Mouse (Mus musculus) C2C12 (cell line): ENCODE results near the gene Gm9999. TPM values are rescaled to one million over a fixed set of nuclear protein-coding genes. Genes with fewer than 3 reads are reported as not detected.

Experiments used
- H3K27me3 ChIP-seq: one replicate; pipeline ENCODE4 v1.6.1; 2011; ENCODE audit not compliant: control insufficient read depth, insufficient read depth, insufficient read length
- H3K36me3 ChIP-seq: one replicate; pipeline ENCODE4 v1.6.1; 2011; ENCODE audit not compliant: control insufficient read depth, insufficient read depth
- H3K4me3 ChIP-seq: one replicate; pipeline ENCODE4 v1.5.1; 2011; ENCODE audit warnings: mild to moderate bottlenecking, control low read depth; ENCODE audit not compliant: poor library complexity, insufficient read depth, severe bottlenecking
- H3K79me2 ChIP-seq: one replicate; pipeline ENCODE4 v1.6.1; 2011; ENCODE audit not compliant: control insufficient read depth, insufficient read depth
- H3K79me3 ChIP-seq: one replicate; pipeline ENCODE4 v1.6.1; 2011; ENCODE audit warnings: low read depth, control low read depth
- H3ac ChIP-seq: one replicate; pipeline ENCODE3; 2011; ENCODE audit warnings: low read depth; ENCODE audit not compliant: control insufficient read depth, insufficient read length
- CEBPB ChIP-seq: IDR thresholded peaks from one replicate; pipeline ENCODE4 v1.6.1; 2011; ENCODE audit warnings: low read depth, mild to moderate bottlenecking, control low read depth, moderate library complexity
- CTCF ChIP-seq: IDR thresholded peaks from one replicate; pipeline ENCODE4 v1.5.1; 2011; ENCODE audit not compliant: control insufficient read depth, insufficient read depth, insufficient read length
- FOSL1 ChIP-seq: IDR thresholded peaks from one replicate; pipeline ENCODE4 v1.8.0; 2011; ENCODE audit warnings: mild to moderate bottlenecking, low read length; ENCODE audit not compliant: poor library complexity, insufficient read depth, severe bottlenecking
- MAX ChIP-seq: IDR thresholded peaks from one replicate; pipeline ENCODE4 v1.6.1; 2011; ENCODE audit warnings: mild to moderate bottlenecking, control low read depth
- MYOD1 ChIP-seq: IDR thresholded peaks from one replicate; pipeline ENCODE4 v1.6.1; 2011; ENCODE audit warnings: low read depth; ENCODE audit not compliant: control insufficient read depth, insufficient read length
- MYOG ChIP-seq: IDR thresholded peaks from one replicate; pipeline ENCODE4 v1.6.1; 2011; ENCODE audit not compliant: control insufficient read depth, insufficient read length; ENCODE audit errors: extremely low read depth
- USF1 ChIP-seq: IDR thresholded peaks from one replicate; pipeline ENCODE4 v1.6.1; 2011; ENCODE audit warnings: low read depth, mild to moderate bottlenecking, control low read depth, moderate library complexity
- polyA plus RNA-seq: library from polyadenylated mRNA; unstranded; fragments of >200 nt; fragmentation: generic; extraction: Trizol; gene quantifications from one replicate; pipeline ENCODE4 v1.2.1, GENCODE M21; 2012; ENCODE audit warnings: missing spikeins

Gm9999 gene
- polyA plus RNA-seq, 1 experiment: not detected

- peaks cover 10% of the 10 kb centered on the region for H3K79me3 ChIP-seq
- H3ac ChIP-seq: no peak overlapping the region
- H3K27me3 ChIP-seq: no peaks in the 10 kb centered on the region
- peaks cover 55% of the 10 kb centered on the region for H3K36me3 ChIP-seq
- peaks cover 39% of the 10 kb centered on the region for H3K79me2 ChIP-seq
- no peak for TF ChIP-seq CTCF
- no peak for TF ChIP-seq MYOG
- no peak for TF ChIP-seq FOSL1
- no peak for TF ChIP-seq MAX
- no peak for TF ChIP-seq CEBPB
- TF ChIP-seq USF1: no peak
- TF ChIP-seq MYOD1: no peak
- no peak overlapping the region for H3K4me3 ChIP-seq
These were observed 13.6 kb downstream of the Gm9999 start for GRCm38 (mm10) chr7:46997008-46997407.

DNA sequence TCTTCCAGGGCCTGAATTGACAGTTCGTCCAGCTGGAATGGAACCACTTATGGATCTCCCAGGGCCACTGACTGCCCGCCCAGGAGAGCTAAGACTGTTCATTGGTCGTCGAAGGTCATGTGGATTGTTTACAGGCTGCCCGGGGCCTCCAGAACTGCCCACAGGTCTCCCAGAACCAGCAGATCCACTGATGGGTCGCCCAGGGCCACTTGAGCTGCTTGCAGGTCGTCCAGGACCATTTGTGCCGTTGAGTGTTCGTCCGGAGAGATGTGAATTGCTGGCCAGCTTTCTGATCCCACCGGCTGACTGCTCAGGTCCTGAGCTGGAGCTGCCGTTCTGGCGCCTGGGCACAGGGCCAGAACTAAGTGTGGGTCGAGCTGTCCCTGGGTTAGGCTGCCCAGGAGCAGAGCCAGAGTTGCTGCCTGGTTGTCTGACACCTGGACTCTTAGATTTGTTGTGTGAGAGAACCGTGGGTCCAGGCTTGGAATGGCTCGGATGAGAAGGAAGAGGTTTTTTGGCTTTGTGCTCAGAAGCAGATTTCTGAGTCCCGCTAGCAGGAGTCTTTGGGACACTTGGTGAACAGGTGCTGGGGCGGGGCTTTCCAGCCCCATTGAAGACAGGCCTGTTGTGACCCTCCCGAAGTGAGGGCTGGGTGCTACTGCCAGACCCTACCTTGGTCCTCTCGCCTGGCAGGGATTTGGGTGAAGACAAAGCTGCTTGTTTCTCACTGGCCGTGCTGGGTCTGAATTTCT is 14.4 kb downstream of the Gm9999 start:
- H3K4me3 ChIP-seq: no peak overlapping the region
- H3K79me2 ChIP-seq: peaks cover 47% of the 10 kb centered on the region
- H3K36me3 ChIP-seq: peaks cover 48% of the 10 kb centered on the region
- H3ac ChIP-seq: no peak overlapping the region
- H3K79me3 ChIP-seq: peaks cover 15% of the 10 kb centered on the region
- TF ChIP-seq USF1 (no peak), MYOG (no peak), CTCF (no peak), FOSL1 (no peak), MYOD1 (no peak), MAX (no peak), CEBPB (no peak)
- no peaks in the 10 kb centered on the region for H3K27me3 ChIP-seq

- H3K79me2 ChIP-seq: peaks cover 58% of the 10 kb centered on the region
- TF ChIP-seq MYOG: no peak
- no peak for TF ChIP-seq CEBPB
- no peak for TF ChIP-seq CTCF
- TF ChIP-seq FOSL1: no peak
- no peak for TF ChIP-seq MAX
- TF ChIP-seq USF1: no peak
- TF ChIP-seq MYOD1: no peak
- H3K27me3 ChIP-seq: no peaks in the 10 kb centered on the region
- H3K36me3 ChIP-seq: peaks cover 38% of the 10 kb centered on the region
- no peak overlapping the region for H3ac ChIP-seq
- H3K79me3 ChIP-seq: peaks cover 26% of the 10 kb centered on the region
- H3K4me3 ChIP-seq: no peak overlapping the region
These were observed 15.6 kb downstream of the Gm9999 start for GRCm38 (mm10) chr7:46998942-46999341.

GRCm38 (mm10) chr7:46999983-47000643 is 16.7 kb downstream of the Gm9999 start:
- H3ac ChIP-seq: no peak overlapping the region
- peaks cover 37% of the 10 kb centered on the region for H3K79me3 ChIP-seq
- TF ChIP-seq FOSL1 (no peak), MAX (no peak), MYOG (no peak), CEBPB (no peak), MYOD1 (no peak), USF1 (no peak), CTCF (no peak)
- H3K36me3 ChIP-seq: peaks cover 26% of the 10 kb centered on the region
- H3K4me3 ChIP-seq: no peak overlapping the region
- peaks cover 70% of the 10 kb centered on the region for H3K79me2 ChIP-seq
- H3K27me3 ChIP-seq: no peaks in the 10 kb centered on the region

- Histone ChIP-seq H3K79me2 (peaks cover 75% of the 10 kb centered on the region), H3K79me3 (peaks cover 41% of the 10 kb centered on the region), H3ac (no peak overlapping the region), H3K27me3 (no peaks in the 10 kb centered on the region), H3K36me3 (peaks cover 22% of the 10 kb centered on the region), H3K4me3 (no peak overlapping the region)
- no peak for TF ChIP-seq CEBPB
- peak; percentile 57 for TF ChIP-seq MYOD1
These were observed 17.2 kb downstream of the Gm9999 start for GRCm38 (mm10) chr7:47000644-47000983.

DNA sequence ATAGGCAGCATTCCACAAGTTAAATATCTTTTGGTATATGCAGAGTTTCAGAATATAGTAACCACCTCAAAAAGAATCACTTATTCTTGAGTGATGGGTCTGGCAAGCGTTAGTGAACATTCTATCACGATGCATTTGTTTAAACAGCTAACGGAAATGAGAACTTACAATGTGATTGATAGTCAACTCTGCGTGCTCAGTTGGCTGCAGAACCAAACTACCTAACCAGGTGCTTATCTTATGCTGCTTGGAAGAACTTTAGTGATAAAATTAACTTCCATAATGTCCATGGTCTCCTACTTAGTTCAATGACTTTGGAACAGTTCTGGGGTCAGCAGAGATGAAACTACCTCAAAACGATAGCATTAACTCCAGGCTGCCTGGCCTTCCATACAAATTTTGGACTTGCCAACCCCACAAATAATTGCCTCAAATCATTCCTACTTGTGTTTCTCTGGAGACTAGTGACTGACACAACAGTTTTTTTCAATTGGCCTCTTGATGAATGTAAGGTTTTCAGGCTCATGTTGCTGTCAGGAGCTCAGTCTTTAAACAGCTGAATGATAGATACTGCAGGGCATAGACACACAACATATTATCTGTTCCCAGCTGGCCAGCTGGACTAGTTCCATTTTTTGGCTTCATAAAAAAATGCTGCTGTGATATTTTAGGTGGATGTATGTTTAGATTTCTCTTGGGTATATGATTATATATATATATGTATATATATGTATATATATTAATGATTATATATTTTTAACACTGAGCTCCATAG is 17.9 kb downstream of the Gm9999 start:
- Histone ChIP-seq H3K27me3 (no peaks in the 10 kb centered on the region), H3K36me3 (peaks cover 22% of the 10 kb centered on the region), H3K79me3 (peaks cover 48% of the 10 kb centered on the region), H3K79me2 (peaks cover 82% of the 10 kb centered on the region), H3K4me3 (no peak overlapping the region), H3ac (no peak overlapping the region)
- TF ChIP-seq FOSL1 (no peak), CTCF (no peak), MYOD1 (no peak), CEBPB (no peak), USF1 (no peak), MYOG (no peak), MAX (no peak)
